Mouse (Mus musculus) midbrain, postnatal 0 days (tissue): ENCODE measurements around the gene Naa50. TPM values are rescaled to one million over a fixed set of nuclear protein-coding genes. Genes with fewer than 3 reads are reported as not detected.

ENCODE experiments used
- ATAC-seq: fragments of 200-750 bp; cut with Nextera tagmentation; 2 replicates; pipeline ENCODE4 v1.8.0; 2017; ENCODE audit warnings: moderate number of reproducible peaks, mild to moderate bottlenecking, moderate TSS enrichment, moderate library complexity; ENCODE audit not compliant: low FRiP score
- DNase-seq: peaks from one replicate; pipeline ENCODE4 v3.0.0-alpha.2; 2015; ENCODE audit warnings: low spot score
- H3K27ac ChIP-seq: fragments of 300-500 bp; sonication (generic); 2 replicates; pipeline ENCODE4 v1.5.1; 2014; ENCODE audit warnings: low read depth, mild to moderate bottlenecking, low read length, mixed read lengths
- H3K27me3 ChIP-seq: fragments of 300-500 bp; sonication (generic); 2 replicates; pipeline ENCODE4 v1.6.1; 2014; ENCODE audit warnings: low read length, control low read depth, mixed read lengths; ENCODE audit not compliant: insufficient read depth
- H3K36me3 ChIP-seq: fragments of 300-500 bp; sonication (generic); 2 replicates; pipeline ENCODE4 v1.6.1; 2014; ENCODE audit warnings: low read length, control low read depth, mixed read lengths; ENCODE audit not compliant: insufficient read depth
- H3K4me1 ChIP-seq: fragments of 300-500 bp; sonication (generic); 2 replicates; pipeline ENCODE4 v1.6.1; 2014; ENCODE audit warnings: mild to moderate bottlenecking, control low read depth, antibody characterized with exemption, low read length, mixed read lengths; ENCODE audit not compliant: insufficient read depth
- H3K4me2 ChIP-seq: fragments of 300-500 bp; sonication (generic); 2 replicates; pipeline ENCODE4 v1.6.1; 2014; ENCODE audit warnings: low read depth, mild to moderate bottlenecking, low read length, mixed read lengths; ENCODE audit not compliant: poor library complexity, severe bottlenecking
- H3K4me3 ChIP-seq: fragments of 300-500 bp; sonication (generic); 2 replicates; pipeline ENCODE4 v1.5.1; 2014; ENCODE audit warnings: low read depth, mild to moderate bottlenecking, low read length, moderate library complexity
- H3K9ac ChIP-seq: fragments of 300-500 bp; sonication (generic); replicated peaks from 2 replicates; pipeline ENCODE4 v1.6.1; 2014; ENCODE audit warnings: mild to moderate bottlenecking, low read length, moderate library complexity, mixed read lengths; ENCODE audit not compliant: poor library complexity, severe bottlenecking
- H3K9me3 ChIP-seq: fragments of 300-500 bp; sonication (generic); 2 replicates; pipeline ENCODE4 v1.6.1; 2016; ENCODE audit warnings: low read length, control low read depth
- CTCF ChIP-seq: IDR thresholded peaks from 2 replicates; pipeline ENCODE4 v1.5.1; 2016; ENCODE audit warnings: antibody characterized with exemption, mild to moderate bottlenecking
- WGBS: fragments of 180-500 bp; shearing (Covaris S2); extraction: QIAGEN DNeasy Blood & Tissue Kit; methylation state at CpG from one replicate; pipeline ENCODE4 v1.1.7; 2014; 5-methylcytosine and 5-hydroxymethylcytosine counted together
- polyA plus RNA-seq: library from polyadenylated mRNA; unstranded; fragments of >200 nt; fragmentation: Nextera tagmentation; extraction: Ambion mirVana; gene quantifications from 2 replicates; pipeline ENCODE4 v1.2.1, GENCODE M21; 2015
- total RNA-seq: library from RNA; depleted of rRNA; stranded (reverse); fragments of >200 nt; gene quantifications from 2 replicates; pipeline ENCODE4 v1.2.3, GENCODE M21; 2014

The Naa50 gene
- total and polyA plus RNA-seq, 2 experiments from 2014 or later, result 15.3 to 50.4 TPM

DNA sequence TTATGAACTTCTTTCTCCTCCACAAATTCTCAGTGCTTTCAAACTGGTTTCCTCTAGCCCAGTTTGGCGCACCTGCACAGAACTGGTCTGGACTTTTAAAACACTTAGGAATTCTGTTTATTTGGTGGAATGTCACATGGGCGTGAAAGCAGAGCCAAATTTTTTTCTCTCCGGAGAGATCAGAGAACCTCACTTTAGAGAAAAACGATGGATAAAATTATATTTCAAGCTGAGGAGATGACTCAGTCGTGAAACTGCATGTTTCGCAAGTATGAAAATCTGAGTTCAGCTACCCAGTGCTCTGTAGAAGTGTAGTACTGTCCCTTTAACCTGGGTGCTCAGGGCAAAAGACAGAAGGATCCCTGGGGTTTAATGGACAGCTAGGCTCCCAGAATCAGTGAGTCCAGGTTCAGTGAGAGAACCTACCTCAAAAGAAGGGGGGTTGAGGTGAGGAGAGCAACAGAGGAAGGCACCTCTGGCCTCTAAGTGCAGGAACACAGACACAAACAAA is 3.1 kb upstream of the Naa50 start:
- no peak for TF ChIP-seq CTCF

DNA sequence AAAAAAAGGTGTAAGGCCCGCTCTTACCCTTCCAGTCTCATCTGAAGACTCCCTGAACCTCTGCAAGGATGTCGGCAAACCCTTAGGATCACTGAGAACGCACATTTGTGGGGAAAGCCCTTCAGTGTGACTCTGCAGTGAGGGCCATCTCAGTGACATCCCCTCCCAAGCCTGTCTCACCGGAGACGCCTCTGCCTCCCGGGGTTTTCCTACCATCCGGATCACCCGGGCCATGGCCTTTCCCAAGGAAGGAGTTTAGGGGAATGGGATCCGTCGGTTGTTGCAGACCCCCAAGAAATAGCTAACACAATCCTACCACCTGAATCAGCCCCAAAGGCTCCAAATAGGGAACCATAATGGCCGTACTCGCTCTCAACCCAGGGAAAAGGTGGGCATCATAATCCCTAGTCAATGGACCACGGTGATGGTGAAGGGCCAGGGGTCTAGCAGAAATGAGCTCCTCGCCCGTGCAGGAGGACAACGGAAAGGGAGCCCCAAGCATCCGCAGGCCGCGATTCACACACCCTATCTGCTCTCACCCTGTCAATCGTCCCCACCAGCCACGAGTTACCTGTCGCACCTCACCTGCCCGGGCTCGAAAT is 1.2 kb upstream of the Naa50 start:
- no peak for TF ChIP-seq CTCF
- no peaks in the 10 kb centered on the region for H3K9me3 ChIP-seq
- DNase-seq (peak; percentile 3), ATAC-seq (peak; percentile 1)
- peak overlapping the region; percentile 90 for H3K9ac ChIP-seq
- H3K4me1 ChIP-seq, result peaks cover 2% of the 10 kb centered on the region; the same call in 1 of the 2 replicates
- peak overlapping the region; percentile 98 for H3K4me3 ChIP-seq
- H3K36me3 ChIP-seq, result no peaks in the 10 kb centered on the region
- WGBS, result 2% methylated on average over 24 of the region's 24 CpGs
- H3K4me2 ChIP-seq, result peak overlapping the region; percentile 62
- peak overlapping the region; percentile 96 for H3K27ac ChIP-seq
- H3K27me3 ChIP-seq, result no peaks in the 10 kb centered on the region

More for the DNA sequence above, 3.1 kb upstream of the Naa50 start:
- H3K4me2 ChIP-seq, result no peak overlapping the region
- H3K9ac ChIP-seq, result no peak overlapping the region
- ATAC-seq (no peak), DNase-seq (no peak)
- H3K27me3 ChIP-seq, result no peaks in the 10 kb centered on the region
- H3K4me1 ChIP-seq, result peaks cover 2% of the 10 kb centered on the region; the same call in 1 of the 2 replicates
- 86% methylated on average over 6 of the region's 6 CpGs for WGBS
- no peak overlapping the region for H3K4me3 ChIP-seq
- no peaks in the 10 kb centered on the region for H3K9me3 ChIP-seq
- no peaks in the 10 kb centered on the region for H3K36me3 ChIP-seq
- no peak overlapping the region for H3K27ac ChIP-seq

DNA sequence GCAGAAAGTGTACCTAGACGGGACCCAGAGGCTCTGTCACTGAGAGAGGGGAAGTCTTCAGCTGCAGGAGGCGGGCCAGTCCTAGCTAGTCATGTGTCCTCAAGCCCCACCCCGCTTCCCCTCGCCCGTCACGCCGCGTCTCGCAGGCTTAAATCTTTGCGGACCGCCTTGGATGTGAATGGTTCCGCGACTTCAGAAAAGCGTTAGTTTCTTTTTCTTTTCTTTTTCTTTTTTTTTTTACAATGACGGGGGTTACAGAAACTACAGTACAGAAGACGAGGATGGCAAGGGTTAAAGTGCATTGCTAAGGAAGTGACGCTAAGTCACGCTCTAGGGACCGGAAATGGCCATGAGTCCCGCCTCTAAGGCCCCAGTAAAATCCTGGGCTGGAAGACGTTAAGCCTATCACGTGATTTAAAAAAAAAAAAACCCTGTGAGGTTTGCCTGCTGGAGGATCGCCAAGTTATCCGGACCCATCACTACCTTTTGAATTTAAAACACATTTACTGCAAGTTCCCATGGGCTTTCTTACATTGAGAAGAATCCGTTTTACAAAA is 573 bp upstream of the Naa50 start:
- Histone ChIP-seq H3K36me3 (no peaks in the 10 kb centered on the region), H3K9me3 (no peaks in the 10 kb centered on the region), H3K27ac (peak overlapping the region; percentile 96), H3K4me1 (peaks cover 2% of the 10 kb centered on the region; the same call in 1 of the 2 replicates), H3K4me3 (peak overlapping the region; percentile 98), H3K9ac (peak overlapping the region; percentile 90), H3K4me2 (peak overlapping the region; percentile 62), H3K27me3 (no peaks in the 10 kb centered on the region)
- TF ChIP-seq CTCF, result no peak
- DNase-seq, result peak; percentile 99
- whole genome bisulfite sequencing, result under 1% methylated on average over 25 of the region's 25 CpGs
- peak; percentile 90 for ATAC-seq

DNA sequence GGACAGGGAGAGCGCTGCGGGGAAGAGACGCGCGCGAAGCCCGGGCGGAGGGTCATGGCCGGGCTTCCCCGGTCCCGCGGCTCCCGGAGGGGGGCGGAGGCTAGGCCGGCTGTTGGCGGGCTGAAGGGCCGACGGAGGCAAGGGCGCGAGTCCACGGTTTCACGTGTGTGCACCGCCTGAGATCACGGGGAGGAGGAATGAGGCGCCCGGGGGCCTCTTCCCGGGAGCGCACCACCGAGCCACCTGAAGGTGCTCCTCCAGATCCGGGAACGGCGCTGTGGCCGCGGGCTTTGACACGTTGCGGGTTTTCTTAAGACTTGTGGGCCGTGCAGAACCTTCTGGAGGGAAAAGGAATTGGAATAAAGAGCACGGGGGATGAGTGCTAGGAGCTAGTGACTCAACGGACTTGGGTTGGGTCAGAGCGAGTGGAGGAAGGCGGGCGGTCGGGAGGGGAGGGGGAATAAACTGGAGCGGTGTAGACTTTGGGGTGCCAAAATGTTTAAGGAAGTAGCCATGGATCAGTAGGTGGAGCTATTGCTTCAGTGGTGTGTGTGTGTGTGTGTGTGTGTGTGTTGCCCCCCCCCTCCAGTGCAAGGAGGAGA is 657 bp downstream of the Naa50 start:
- Histone ChIP-seq H3K4me3 (peak overlapping the region; percentile 98), H3K4me1 (peaks cover 2% of the 10 kb centered on the region; the same call in 1 of the 2 replicates), H3K27me3 (no peaks in the 10 kb centered on the region), H3K9me3 (no peaks in the 10 kb centered on the region), H3K27ac (peak overlapping the region; percentile 96), H3K9ac (peak overlapping the region; percentile 90), H3K36me3 (no peaks in the 10 kb centered on the region), H3K4me2 (peak overlapping the region; percentile 67)
- DNase-seq, result peak; percentile 89
- TF ChIP-seq CTCF, result peak; percentile 66
- peak; percentile 41 for ATAC-seq
- 0% methylated on average over 37 of the region's 44 CpGs for WGBS

DNA sequence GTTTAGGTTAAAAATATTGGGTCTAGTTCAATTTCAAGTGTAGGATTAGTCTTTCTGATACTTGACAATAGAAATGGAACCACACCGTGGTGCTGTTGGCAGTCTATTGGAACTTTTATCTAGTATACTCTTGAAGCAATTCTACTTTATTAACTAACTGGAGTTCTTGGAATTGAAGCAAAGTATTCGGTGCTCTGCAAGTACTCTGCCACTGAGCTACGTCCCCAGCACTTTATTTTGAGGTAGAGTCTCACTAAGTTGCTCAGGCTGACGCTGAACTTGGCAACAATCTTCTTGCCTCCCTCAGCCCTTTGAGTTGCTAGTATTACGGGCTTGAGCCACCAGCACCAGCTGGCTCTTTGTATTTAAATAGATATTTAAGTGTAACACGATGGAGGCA is 1.9 kb downstream of the Naa50 start:
- H3K4me3 ChIP-seq, result peak overlapping the region; percentile 12; the same call in 1 of the 2 replicates
- 29% methylated on average over 6 of the region's 6 CpGs for WGBS
- no peaks in the 10 kb centered on the region for H3K27me3 ChIP-seq
- peaks cover 2% of the 10 kb centered on the region; the same call in 1 of the 2 replicates for H3K4me1 ChIP-seq
- no peak for ATAC-seq
- H3K4me2 ChIP-seq, result peak overlapping the region; percentile 67
- H3K9ac ChIP-seq, result no peak overlapping the region
- TF ChIP-seq CTCF, result no peak
- DNase-seq, result peak; percentile 40
- no peak overlapping the region for H3K27ac ChIP-seq
- H3K36me3 ChIP-seq, result no peaks in the 10 kb centered on the region
- no peaks in the 10 kb centered on the region for H3K9me3 ChIP-seq
